Comparison of ENCODE assay signal across 16 mouse cellular contexts in the genomic region with DNA sequence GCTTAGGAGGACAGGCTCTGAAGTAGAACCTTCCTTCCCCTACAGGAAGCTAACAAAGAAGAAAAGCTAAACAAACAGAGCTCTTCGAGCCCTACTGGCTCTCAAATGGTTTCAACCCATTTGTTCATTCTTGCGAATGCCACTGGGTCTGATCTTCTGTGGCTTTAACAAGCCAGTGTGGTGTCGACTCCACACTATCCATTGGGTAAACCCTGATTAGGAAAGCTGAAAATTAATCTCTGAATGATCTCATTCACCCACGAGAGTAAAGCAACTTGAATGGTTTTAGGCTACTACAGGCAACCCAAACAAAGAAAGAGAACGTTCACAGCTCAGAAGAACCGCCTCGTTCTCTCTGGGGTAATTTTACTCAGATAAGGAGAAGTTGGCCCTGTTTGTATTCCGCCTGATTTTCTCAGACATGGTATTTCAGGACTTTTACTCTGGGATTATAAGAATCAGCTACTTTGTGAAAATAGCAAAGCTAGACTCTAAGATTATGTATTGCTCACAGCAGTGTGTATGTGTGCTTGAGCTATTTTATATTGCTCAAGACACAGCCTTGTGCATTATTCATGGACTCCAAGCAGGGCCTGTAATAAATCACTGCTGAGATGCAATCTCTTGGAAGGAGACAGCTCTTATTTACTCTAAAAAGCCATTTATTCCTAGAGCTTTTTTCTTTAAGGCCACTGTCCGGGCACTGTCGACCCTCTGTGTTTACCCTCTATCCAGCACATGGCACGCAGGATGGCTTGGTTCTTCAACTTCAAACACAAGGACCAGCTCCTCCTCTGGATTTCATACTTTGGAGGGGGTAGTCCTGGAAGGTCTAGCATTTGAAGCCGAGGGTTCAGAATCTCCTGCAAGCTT. TPM values are rescaled to one million over a fixed set of nuclear protein-coding genes. Genes with fewer than 3 reads are reported as not detected.
DNase-seq lines count a peak whose midpoint lies in the region; ATAC-seq and TF ChIP-seq lines count a peak whose summit lies in the region.
"Had no signal": no experiment of that assay in that cellular context is flagged by ENCODE, and none has a peak within 500 bp of the region (broad histone marks: within the 10 kb centered on the region; RNA-seq: fewer than 3 reads in every experiment).

No protein-coding gene starts in this region.

- no peak for TF ChIP-seq CTCF in lung, embryonic 14.5 days (IDR thresholded peaks at IDR 0.05; ENCODE audit: low read depth)
- TF ChIP-seq CTCF in gastrocnemius, adult 2 months (IDR thresholded peaks at IDR 0.05), result no peak

- H3K4me3 ChIP-seq in lung, embryonic 14.5 days (ENCODE audit: low read depth, low read length), result no peak overlapping the region
- H3K4me3 ChIP-seq in forebrain, embryonic 15.5 days, result no peak overlapping the region
- H3K4me3 ChIP-seq in neural tube, embryonic 13.5 days, result no peak overlapping the region
- H3K4me3 ChIP-seq in gastrocnemius, adult 2 months, result no peak overlapping the region
- H3K4me3 ChIP-seq: heart, embryonic 10.5 days had no signal

- no peak overlapping the region for H3K4me2 ChIP-seq in lung, embryonic 14.5 days
- H3K4me2 ChIP-seq in forebrain, embryonic 15.5 days (replicated peaks), result no peak overlapping the region
- H3K4me2 ChIP-seq in neural tube, embryonic 13.5 days, result no peak overlapping the region

- peak overlapping the region; percentile 12; the same call in 1 of the 2 replicates for H3K27ac ChIP-seq in lung, embryonic 14.5 days (ENCODE audit: low read depth)
- H3K27ac ChIP-seq in forebrain, embryonic 15.5 days (replicated peaks), result peak overlapping the region; percentile 51
- H3K27ac ChIP-seq in neural tube, embryonic 13.5 days (replicated peaks), result peak overlapping the region; percentile 75
- H3K27ac ChIP-seq in gastrocnemius, adult 2 months, result no peak overlapping the region
- H3K27ac ChIP-seq: heart, embryonic 10.5 days; kidney, postnatal 0 days; stomach, postnatal 0 days had no signal

- no peaks in the 10 kb centered on the region for H3K9me3 ChIP-seq in lung, embryonic 14.5 days (ENCODE audit: low read depth, low read length)
- H3K9me3 ChIP-seq in forebrain, embryonic 15.5 days, result no peaks in the 10 kb centered on the region
- H3K9me3 ChIP-seq in neural tube, embryonic 13.5 days, result no peaks in the 10 kb centered on the region
- H3K9me3 ChIP-seq: heart, embryonic 10.5 days had no signal

- no peaks in the 10 kb centered on the region for H3K27me3 ChIP-seq in lung, embryonic 14.5 days (ENCODE audit: insufficient read depth, low read length)
- no peaks in the 10 kb centered on the region for H3K27me3 ChIP-seq in forebrain, embryonic 15.5 days
- H3K27me3 ChIP-seq in neural tube, embryonic 13.5 days, result no peaks in the 10 kb centered on the region

- DNase-seq in lung, embryonic 14.5 days, result peak; percentile 53
- no peak for DNase-seq in lung, postnatal 4 days
- peak; percentile 49 for DNase-seq in mesoderm, embryonic 11.5 days (ENCODE audit: low read depth, low spot score)
- no peak for DNase-seq in gastrocnemius, adult 2 months
- no peak for DNase-seq in frontal cortex, postnatal 25 days (ENCODE audit: low spot score in 2 of 2)
- DNase-seq: layer of hippocampus, adult 9-11 months; lung, postnatal 14 days had no signal

- ATAC-seq in lung, embryonic 14.5 days (ENCODE audit: insufficient read depth), result peak; percentile 74
- ATAC-seq in forebrain, embryonic 15.5 days (replicated peaks), result peak; percentile 57
- peak; percentile 74 for ATAC-seq in neural tube, embryonic 13.5 days (ENCODE audit: low read depth)
- ATAC-seq in megakaryocyte, adult 5-6 weeks (ENCODE audit: poor library complexity, severe bottlenecking), result no peak
- ATAC-seq: CD4-positive, CD25-positive, alpha-beta regulatory T cell, adult 4 months had no signal

- intact Hi-C loops in gastrocnemius, adult 2 months (cut with DNase I), result no loop called here

- no peaks in the 10 kb centered on the region for H3K36me3 ChIP-seq in lung, embryonic 14.5 days (ENCODE audit: insufficient read depth)
- no peaks in the 10 kb centered on the region for H3K36me3 ChIP-seq in forebrain, embryonic 15.5 days
- H3K36me3 ChIP-seq in neural tube, embryonic 13.5 days, result no peaks in the 10 kb centered on the region
- H3K36me3 ChIP-seq: heart, embryonic 10.5 days had no signal

- H3K4me1 ChIP-seq in lung, embryonic 14.5 days (ENCODE audit: insufficient read depth), result no peaks in the 10 kb centered on the region; the same call in 1 of the 2 replicates
- H3K4me1 ChIP-seq in forebrain, embryonic 15.5 days, result peaks cover 22% of the 10 kb centered on the region
- H3K4me1 ChIP-seq in neural tube, embryonic 13.5 days (replicated peaks), result peaks cover 46% of the 10 kb centered on the region

- H3K9ac ChIP-seq in lung, embryonic 14.5 days, result no peak overlapping the region
- no peak overlapping the region for H3K9ac ChIP-seq in forebrain, embryonic 15.5 days (replicated peaks)
- H3K9ac ChIP-seq in neural tube, embryonic 13.5 days, result no peak overlapping the region

- 26% methylated on average over 12 of the region's 12 CpGs for WGBS in lung, embryonic 14.5 days
- 34% methylated on average over 12 of the region's 12 CpGs for WGBS in forebrain, embryonic 15.5 days
- 23% methylated on average over 12 of the region's 12 CpGs for WGBS in neural tube, embryonic 13.5 days

RNA-seq across cellular contexts. Expression of a gene that starts 43.4 kb away (rescaled TPM):
- polyA plus RNA-seq in lung, embryonic 14.5 days (2014; fragmentation: Nextera tagmentation; extraction: Ambion mirVana), result 9.4 and 9.8 TPM in 2 replicates
- polyA plus RNA-seq in forebrain, embryonic 15.5 days (2015; fragmentation: Nextera tagmentation; extraction: Ambion mirVana), result 2,106 and 2,212 TPM in 2 replicates
- polyA plus RNA-seq in neural tube, embryonic 13.5 days (2015; fragmentation: Nextera tagmentation; extraction: Ambion mirVana), result 1,998 and 2,137 TPM in 2 replicates
- total RNA-seq in gastrocnemius, adult 2 months (2021), result 1 to 10 TPM; 1.3 to 2.3 TPM
- 4.2 and 8.9 TPM in 2 replicates for total RNA-seq in megakaryocyte, adult 5-6 weeks (2015)
- total RNA-seq in megakaryocyte, adult 5-6 weeks (2017), result 2.1 and 2.5 TPM in 2 replicates
- total RNA-seq: common myeloid progenitor, adult 5-6 weeks; hematopoietic stem cell, adult 5-6 weeks had no signal
- polyA plus RNA-seq: CD4-positive, CD25-positive, alpha-beta regulatory T cell, adult 4 months had no signal

Comparison
In these comparisons a context has a peak if more than half of its experiments do, and no peak if none do; other contexts are left out.
1. DNase-seq: peak in lung, embryonic 14.5 days (single experiment) and mesoderm, embryonic 11.5 days (single experiment); none in lung, postnatal 4 days (0 of 2), gastrocnemius, adult 2 months (single experiment) and frontal cortex, postnatal 25 days (0 of 2).
2. RNA of a gene that starts 43.4 kb away (polyA plus RNA-seq): 2,106 to 2,212 TPM in forebrain, embryonic 15.5 days and 1,998 to 2,137 TPM in neural tube, embryonic 13.5 days; 9.4 to 9.8 TPM in lung, embryonic 14.5 days; every median in the first group is over 100 times any median in the second.